Mouse (Mus musculus) forebrain, embryonic 12.5 days (tissue): ENCODE measurements at regions not wholly inside any gene's neighbourhood (a gene's known extent, or its start where the extent isn't known, plus 50 kb on each side); places are given as distances from the start of the nearest gene placed in this dataset.
"Not testable (repeated sequence)": the region's sequence is repeated elsewhere in the genome, so short reads cannot be mapped to it uniquely, and the experiment has no call there.

Experiments
- ATAC-seq: fragments of 200-750 bp; cut with Nextera tagmentation; 2 replicates; pipeline ENCODE4 v1.8.0; 2017; ENCODE audit warnings: moderate TSS enrichment; ENCODE audit not compliant: low FRiP score
- H3K27ac ChIP-seq: fragments of 300-500 bp; sonication (generic); 2 replicates; pipeline ENCODE4 v1.5.1; 2016; ENCODE audit warnings: mild to moderate bottlenecking
- H3K27me3 ChIP-seq: fragments of 300-500 bp; sonication (generic); 2 replicates; pipeline ENCODE4 v1.6.1; 2016; ENCODE audit warnings: mild to moderate bottlenecking
- H3K36me3 ChIP-seq: fragments of 300-500 bp; sonication (generic); replicated peaks from 2 replicates; pipeline ENCODE4 v1.6.1; 2016; ENCODE audit warnings: mild to moderate bottlenecking
- H3K4me1 ChIP-seq: fragments of 300-500 bp; sonication (generic); 2 replicates; pipeline ENCODE4 v1.6.1; 2016
- H3K4me2 ChIP-seq: fragments of 300-500 bp; sonication (generic); 2 replicates; pipeline ENCODE4 v1.6.1; 2016; ENCODE audit warnings: mild to moderate bottlenecking, moderate library complexity
- H3K4me3 ChIP-seq: fragments of 300-500 bp; sonication (generic); replicated peaks from 2 replicates; pipeline ENCODE4 v1.5.1; 2016; ENCODE audit warnings: mild to moderate bottlenecking
- H3K9ac ChIP-seq: fragments of 300-500 bp; sonication (generic); 2 replicates; pipeline ENCODE4 v1.6.1; 2016; ENCODE audit warnings: mild to moderate bottlenecking
- H3K9me3 ChIP-seq: fragments of 300-500 bp; sonication (generic); 2 replicates; pipeline ENCODE4 v1.6.1; 2016
- WGBS: fragments of 180-500 bp; shearing (Covaris S2); methylation state at CpG from one replicate; pipeline ENCODE4 v1.1.7; 2016; 5-methylcytosine and 5-hydroxymethylcytosine counted together

DNA sequence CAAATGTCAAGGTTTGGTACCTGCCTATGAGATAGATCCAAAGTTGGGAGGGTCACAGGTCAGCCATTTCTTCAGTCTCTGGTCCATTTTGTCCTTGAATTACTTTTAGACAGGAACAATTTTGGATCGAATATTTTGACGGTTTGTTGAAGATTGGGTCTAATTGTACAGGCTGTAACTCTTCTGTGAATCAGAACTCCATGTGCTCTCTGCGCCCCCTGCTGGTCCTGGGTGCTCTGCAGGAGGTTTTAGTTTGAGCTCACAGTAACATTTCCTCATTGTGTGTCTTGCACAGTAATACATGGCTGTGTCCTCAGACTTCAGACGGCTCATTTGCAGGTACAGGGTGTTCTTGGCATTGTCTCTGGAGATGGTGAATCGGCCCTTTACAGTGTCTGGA is 158.1 kb downstream of the Adam6a start:
- H3K9ac ChIP-seq, H3K4me2 ChIP-seq, H3K4me3 ChIP-seq, H3K9me3 ChIP-seq, H3K36me3 ChIP-seq, H3K27ac ChIP-seq, ATAC-seq, H3K4me1 ChIP-seq, H3K27me3 ChIP-seq: not testable (repeated sequence)
- 56% methylated on average over 5 of the region's 5 CpGs for WGBS

DNA sequence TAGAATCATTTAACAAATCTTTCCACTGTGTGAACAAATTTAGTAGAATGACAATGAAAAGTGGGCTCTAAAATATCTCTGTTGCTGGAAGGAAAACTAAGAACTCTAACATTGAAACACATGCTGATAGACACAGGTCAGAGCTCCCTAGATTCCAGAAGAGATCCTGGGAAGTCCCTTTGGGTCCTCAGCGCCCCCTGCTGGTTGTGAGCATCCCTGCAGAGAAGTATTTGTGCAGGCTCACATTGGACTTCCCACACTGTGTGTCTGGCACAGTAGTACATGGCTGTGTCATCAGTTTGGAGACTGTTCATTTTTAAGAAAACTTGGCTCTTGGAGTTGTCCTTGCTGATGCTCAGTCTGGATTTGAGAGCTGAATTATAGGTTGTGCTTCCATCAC is 172.7 kb downstream of the Adam6a start:
- not testable (repeated sequence) for H3K4me3 ChIP-seq, H3K4me2 ChIP-seq

DNA sequence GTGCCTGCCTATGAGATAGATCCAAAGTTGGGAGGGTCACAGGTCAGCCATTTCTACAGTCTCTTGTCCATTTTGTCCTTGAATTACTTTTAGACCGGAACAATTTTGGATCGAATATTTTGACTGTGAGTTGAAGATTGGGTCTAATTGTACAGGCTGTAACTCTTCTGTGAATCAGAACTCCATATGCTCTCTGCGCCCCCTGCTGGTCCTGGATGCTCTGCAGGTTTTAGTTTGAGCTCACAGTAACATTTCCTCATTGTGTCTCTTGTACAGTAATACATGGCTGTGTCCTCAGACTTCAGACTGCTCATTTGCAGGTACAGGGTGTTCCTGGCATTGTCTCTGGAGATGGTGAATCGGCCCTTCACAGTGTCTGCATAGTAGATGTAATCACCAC is 192.1 kb downstream of the Adam6a start:
- H3K4me3 ChIP-seq, result no peak overlapping the region
- peaks cover 31% of the 10 kb centered on the region for H3K9me3 ChIP-seq
- ATAC-seq, result no peak
- no peak overlapping the region for H3K9ac ChIP-seq
- H3K27me3 ChIP-seq, result no peaks in the 10 kb centered on the region
- no peaks in the 10 kb centered on the region for H3K4me1 ChIP-seq
- no peak overlapping the region for H3K4me2 ChIP-seq
- no peak overlapping the region for H3K27ac ChIP-seq
- WGBS, result 66% methylated on average over 4 of the region's 4 CpGs
- H3K36me3 ChIP-seq, result no peaks in the 10 kb centered on the region

More for the DNA sequence above, 172.7 kb downstream of the Adam6a start:
- not testable (repeated sequence) for H3K4me1 ChIP-seq, H3K36me3 ChIP-seq, ATAC-seq, H3K9ac ChIP-seq, H3K27ac ChIP-seq, H3K27me3 ChIP-seq
- H3K9me3 ChIP-seq, result peaks cover 30% of the 10 kb centered on the region; the same call in 1 of the 2 replicates
- 0% methylated on average over 1 of the region's 1 CpGs for WGBS

DNA sequence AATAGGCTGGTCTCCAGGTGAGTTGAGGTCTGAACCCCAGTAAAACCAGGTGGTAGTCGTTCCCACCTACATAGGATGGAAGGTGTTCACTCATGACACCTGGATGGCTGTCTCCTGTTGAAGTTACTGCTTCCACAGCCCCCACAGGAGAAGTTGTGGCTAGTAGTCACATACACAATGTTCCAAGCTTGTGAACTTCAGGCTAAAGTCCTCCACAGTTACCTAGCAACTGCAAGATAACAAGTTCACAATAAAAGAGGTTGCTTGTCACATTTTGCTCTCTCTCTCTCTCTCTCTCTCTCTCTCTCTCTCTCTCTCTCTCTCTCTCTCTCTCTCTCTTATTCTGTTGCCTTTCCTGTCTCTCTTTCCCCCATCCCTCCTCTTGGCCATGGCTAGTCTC is 202.6 kb downstream of the Adam6a start:
- Histone ChIP-seq H3K27ac (no peak overlapping the region), H3K36me3 (no peaks in the 10 kb centered on the region), H3K9me3 (peaks cover 38% of the 10 kb centered on the region), H3K9ac (no peak overlapping the region), H3K4me3 (no peak overlapping the region), H3K4me2 (no peak overlapping the region), H3K27me3 (no peaks in the 10 kb centered on the region), H3K4me1 (no peaks in the 10 kb centered on the region)
- no peak for ATAC-seq
- WGBS, result 61% methylated on average over 1 of the region's 1 CpGs

DNA sequence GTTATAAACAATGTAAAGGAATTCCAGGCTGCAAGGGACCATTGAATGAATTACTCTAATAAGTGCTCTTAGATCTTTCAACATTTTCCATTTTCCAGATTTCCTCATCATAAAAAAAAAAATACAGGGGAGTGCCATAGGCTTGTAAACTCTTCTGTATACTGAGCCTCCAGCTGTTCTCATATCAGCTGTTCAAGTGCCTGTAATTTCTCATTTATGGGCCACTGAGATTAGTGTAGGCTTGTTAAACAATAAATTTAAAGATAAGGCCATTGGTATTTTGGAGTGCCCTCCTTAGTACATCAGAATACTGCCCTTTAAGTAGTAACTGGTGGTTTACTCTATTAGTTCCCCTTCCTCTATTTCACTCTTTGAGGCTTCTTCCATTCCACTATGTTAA is 204.3 kb downstream of the Adam6a start:
- Histone ChIP-seq H3K4me2 (no peak overlapping the region), H3K4me1 (no peaks in the 10 kb centered on the region), H3K27ac (no peak overlapping the region), H3K36me3 (no peaks in the 10 kb centered on the region), H3K9ac (no peak overlapping the region), H3K27me3 (no peaks in the 10 kb centered on the region), H3K9me3 (peaks cover 41% of the 10 kb centered on the region), H3K4me3 (no peak overlapping the region)
- ATAC-seq, result no peak

DNA sequence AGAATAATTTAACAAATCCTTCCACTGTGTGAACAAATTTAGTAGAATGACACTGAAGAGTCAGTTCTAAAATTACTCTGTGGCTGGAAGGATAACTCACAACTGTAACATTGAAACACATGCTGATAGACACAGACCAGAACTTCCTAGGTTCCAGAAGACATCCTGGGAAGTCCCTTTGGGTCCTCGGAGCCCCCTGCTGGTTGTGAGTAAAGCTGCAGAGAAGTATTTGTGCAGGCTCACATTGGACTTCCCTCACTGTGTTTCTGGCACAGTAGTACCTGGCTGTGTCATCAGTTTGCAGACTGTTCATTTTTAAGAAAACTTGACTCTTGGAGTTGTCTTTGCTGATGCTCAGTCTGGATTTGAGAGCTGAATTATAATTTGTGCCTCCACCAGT is 225.9 kb downstream of the Adam6a start:
- Histone ChIP-seq H3K4me3 (no peak overlapping the region), H3K4me2 (no peak overlapping the region), H3K27me3 (no peaks in the 10 kb centered on the region), H3K27ac (no peak overlapping the region), H3K36me3 (no peaks in the 10 kb centered on the region), H3K4me1 (no peaks in the 10 kb centered on the region), H3K9ac (no peak overlapping the region), H3K9me3 (peaks cover 29% of the 10 kb centered on the region)
- ATAC-seq, result no peak
- 69% methylated on average over 1 of the region's 1 CpGs for WGBS

DNA sequence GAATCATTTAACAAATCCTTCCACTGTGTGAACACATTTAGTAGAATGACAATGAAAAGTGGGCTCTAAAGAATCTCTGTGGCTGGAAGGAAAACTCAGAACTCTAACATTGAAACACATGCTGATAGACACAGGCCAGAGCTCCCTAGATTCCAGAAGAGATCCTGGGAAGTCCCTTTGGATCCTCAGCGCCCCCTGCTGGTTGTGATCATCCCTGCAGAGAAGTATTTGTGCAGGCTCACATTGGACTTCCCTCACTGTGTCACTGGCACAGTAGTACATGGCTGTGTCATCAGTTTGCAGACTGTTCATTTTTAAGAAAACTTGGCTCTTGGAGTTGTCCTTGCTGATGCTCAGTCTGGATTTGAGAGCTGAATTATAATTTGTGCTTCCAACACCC is 252.2 kb downstream of the Adam6a start:
- WGBS, result 0% methylated on average over 1 of the region's 1 CpGs
- ATAC-seq, H3K4me1 ChIP-seq, H3K27ac ChIP-seq, H3K4me3 ChIP-seq, H3K27me3 ChIP-seq, H3K4me2 ChIP-seq, H3K9ac ChIP-seq, H3K36me3 ChIP-seq: not testable (repeated sequence)
- peaks cover 23% of the 10 kb centered on the region for H3K9me3 ChIP-seq

DNA sequence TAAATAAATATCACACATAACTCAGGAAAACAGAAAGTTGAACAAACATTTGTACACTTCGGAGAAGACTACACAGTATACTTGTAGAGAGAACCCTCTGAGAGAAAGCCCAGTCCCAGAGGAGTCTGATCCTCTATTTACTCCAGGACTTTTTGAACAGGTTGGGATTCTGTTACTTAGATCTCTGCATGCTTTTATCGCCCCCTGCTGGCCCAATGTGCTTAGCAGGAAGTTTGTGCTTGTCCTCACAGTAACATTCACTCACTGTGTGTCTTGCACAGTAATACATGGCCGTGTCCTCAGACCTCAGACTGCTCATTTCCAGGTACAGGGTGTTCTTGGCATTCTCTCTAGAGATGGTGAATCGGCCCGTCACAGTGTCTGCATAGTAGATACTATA is 282.7 kb downstream of the Adam6a start:
- H3K9me3 ChIP-seq, result peaks cover 26% of the 10 kb centered on the region
- no peak overlapping the region for H3K4me2 ChIP-seq
- no peak overlapping the region for H3K27ac ChIP-seq
- no peak for ATAC-seq
- H3K27me3 ChIP-seq, result no peaks in the 10 kb centered on the region
- no peak overlapping the region for H3K4me3 ChIP-seq
- 65% methylated on average over 5 of the region's 5 CpGs for WGBS
- H3K9ac ChIP-seq, result no peak overlapping the region
- no peaks in the 10 kb centered on the region for H3K4me1 ChIP-seq
- no peaks in the 10 kb centered on the region for H3K36me3 ChIP-seq

DNA sequence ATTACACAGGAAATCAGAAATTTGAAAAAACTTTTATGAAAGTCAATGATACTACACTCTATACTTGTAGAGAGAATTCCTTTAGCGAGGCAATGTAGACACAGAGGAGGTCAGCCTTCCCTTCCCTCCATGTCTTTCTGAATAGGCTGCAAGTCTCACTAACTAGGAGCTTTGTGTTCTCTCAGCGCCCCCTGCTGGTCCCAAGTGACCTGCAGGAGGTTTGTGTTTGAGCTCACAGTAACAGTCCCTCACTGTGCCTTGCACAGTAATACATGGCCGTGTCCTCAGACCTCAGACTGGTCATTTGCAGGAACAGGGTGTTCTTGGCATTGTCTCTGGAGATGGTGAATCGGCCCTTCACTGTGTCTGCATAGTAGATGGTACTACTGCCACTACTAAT is 315.2 kb downstream of the Adam6a start:
- 43% methylated on average over 4 of the region's 4 CpGs for WGBS
- Histone ChIP-seq H3K27ac (no peak overlapping the region), H3K4me3 (no peak overlapping the region), H3K36me3 (no peaks in the 10 kb centered on the region), H3K4me1 (no peaks in the 10 kb centered on the region), H3K9ac (no peak overlapping the region), H3K4me2 (no peak overlapping the region), H3K27me3 (no peaks in the 10 kb centered on the region), H3K9me3 (peaks cover 27% of the 10 kb centered on the region; the same call in 1 of the 2 replicates)
- no peak for ATAC-seq

DNA sequence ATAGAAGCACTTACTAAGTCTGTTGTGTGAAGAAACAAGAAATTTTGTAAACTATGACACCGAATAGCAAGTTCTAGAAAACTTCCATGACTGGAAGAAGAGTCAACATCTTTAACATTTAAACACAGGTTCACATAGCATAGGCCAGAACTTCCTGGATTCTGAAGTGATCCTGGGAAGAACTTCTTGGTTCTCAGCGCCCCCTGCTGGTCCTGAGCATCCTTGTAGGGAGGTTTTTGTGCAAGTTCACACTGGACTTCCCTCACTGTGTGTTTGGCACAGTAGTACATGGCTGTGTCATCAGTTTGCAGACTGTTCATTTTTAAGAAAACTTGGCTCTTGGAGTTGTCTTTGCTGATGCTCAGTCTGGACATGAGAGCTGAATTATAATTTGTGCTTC is 335.1 kb downstream of the Adam6a start:
- Histone ChIP-seq H3K4me2 (no peak overlapping the region), H3K36me3 (no peaks in the 10 kb centered on the region), H3K27me3 (no peaks in the 10 kb centered on the region), H3K4me1 (no peaks in the 10 kb centered on the region), H3K27ac (no peak overlapping the region), H3K4me3 (no peak overlapping the region), H3K9me3 (peaks cover 26% of the 10 kb centered on the region), H3K9ac (no peak overlapping the region)
- WGBS, result 24% methylated on average over 2 of the region's 2 CpGs
- ATAC-seq, result no peak

DNA sequence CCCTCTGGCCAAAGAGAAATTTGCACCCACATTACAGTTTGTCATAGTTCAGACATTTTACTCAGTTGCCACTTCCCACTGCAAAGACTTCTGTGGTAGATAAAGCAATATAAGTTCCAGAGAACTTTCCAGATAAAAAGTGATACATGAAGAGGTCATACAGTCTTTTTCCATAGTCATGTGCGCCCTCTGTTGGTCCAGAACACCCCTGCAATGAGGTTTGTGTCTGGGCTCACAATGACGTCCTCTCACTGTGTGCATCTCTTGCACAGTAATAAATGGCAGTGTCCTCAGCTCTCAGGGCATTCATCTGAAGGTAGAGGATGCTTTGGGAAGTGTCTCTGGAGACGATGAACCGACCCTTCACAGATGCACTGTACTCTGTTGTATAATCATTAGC is 352.4 kb downstream of the Adam6a start:
- 35% methylated on average over 4 of the region's 4 CpGs for WGBS

DNA sequence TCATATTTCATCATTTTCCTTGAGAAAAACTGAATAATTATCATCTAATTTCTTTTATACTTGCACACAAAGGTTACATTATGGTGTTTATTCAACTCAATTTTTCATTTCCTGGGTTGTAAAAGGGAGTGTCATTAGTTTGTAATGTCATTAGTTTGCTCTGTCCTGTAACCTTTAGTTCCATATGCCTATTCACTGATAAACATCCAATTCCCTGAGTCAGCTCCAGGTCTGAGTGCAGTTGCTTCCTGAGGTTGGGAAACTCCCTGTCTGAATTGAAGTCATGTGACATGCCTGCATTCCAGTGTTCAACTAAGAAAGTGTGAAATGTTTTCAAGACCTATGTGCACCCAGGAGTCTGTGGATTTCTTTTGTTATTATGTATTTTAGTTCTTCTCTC is 362.8 kb downstream of the Adam6a start:
- no peaks in the 10 kb centered on the region for H3K4me1 ChIP-seq
- no peaks in the 10 kb centered on the region for H3K36me3 ChIP-seq
- no peaks in the 10 kb centered on the region for H3K27me3 ChIP-seq
- H3K9ac ChIP-seq, result no peak overlapping the region
- no peak for ATAC-seq
- no peak overlapping the region for H3K4me2 ChIP-seq
- peaks cover 20% of the 10 kb centered on the region for H3K9me3 ChIP-seq
- no peak overlapping the region for H3K27ac ChIP-seq
- H3K4me3 ChIP-seq, result no peak overlapping the region

More for the DNA sequence above, 352.4 kb downstream of the Adam6a start:
- Histone ChIP-seq H3K4me1 (no peaks in the 10 kb centered on the region), H3K27me3 (no peaks in the 10 kb centered on the region), H3K9me3 (peaks cover 20% of the 10 kb centered on the region), H3K4me3 (no peak overlapping the region), H3K27ac (no peak overlapping the region), H3K4me2 (no peak overlapping the region), H3K36me3 (no peaks in the 10 kb centered on the region), H3K9ac (no peak overlapping the region)
- no peak for ATAC-seq

DNA sequence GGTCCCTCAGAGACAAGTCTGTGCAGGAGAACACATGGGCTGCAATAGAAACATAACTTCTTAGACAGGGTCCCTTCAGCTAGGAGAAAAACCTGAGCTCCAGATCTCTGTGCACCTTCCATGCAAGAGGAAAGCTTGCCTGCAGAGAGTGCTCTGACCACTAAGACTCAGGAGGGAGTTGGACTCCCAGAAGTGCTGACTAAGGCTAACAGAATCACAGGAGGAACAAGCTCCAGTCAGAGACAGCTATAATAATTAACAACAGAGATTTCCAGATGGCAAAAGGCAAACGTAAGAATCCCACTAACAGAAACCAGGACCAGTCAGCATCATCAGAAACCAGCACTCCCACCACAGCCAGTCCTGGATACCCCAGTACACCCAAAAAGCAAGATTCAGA is 364.0 kb downstream of the Adam6a start:
- no peak overlapping the region for H3K4me2 ChIP-seq
- H3K4me3 ChIP-seq, result no peak overlapping the region
- no peaks in the 10 kb centered on the region for H3K27me3 ChIP-seq
- H3K9me3 ChIP-seq, result peaks cover 28% of the 10 kb centered on the region
- ATAC-seq, result no peak
- H3K27ac ChIP-seq, result no peak overlapping the region
- no peaks in the 10 kb centered on the region for H3K36me3 ChIP-seq
- WGBS, result 75% methylated on average over 1 of the region's 1 CpGs
- H3K9ac ChIP-seq, result no peak overlapping the region
- no peaks in the 10 kb centered on the region for H3K4me1 ChIP-seq

DNA sequence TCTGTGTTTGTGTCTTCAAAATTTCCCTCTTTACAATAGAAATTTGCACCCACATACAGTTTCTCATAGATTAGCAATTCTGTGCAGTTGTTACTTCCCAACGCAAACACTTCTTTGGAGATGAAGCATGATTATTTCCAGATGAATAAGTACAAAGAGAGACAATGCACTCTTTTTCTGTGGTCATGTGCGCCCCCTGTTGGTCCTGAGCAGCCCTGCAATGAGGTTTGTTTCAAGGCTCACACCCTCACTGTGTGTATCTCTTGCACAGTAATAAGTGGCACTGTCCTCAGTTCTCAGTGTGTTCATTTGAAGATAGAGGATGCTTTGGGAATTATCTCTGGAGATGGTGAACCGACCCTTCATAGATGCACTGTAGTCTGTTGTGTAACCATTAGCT is 368.1 kb downstream of the Adam6a start:
- Histone ChIP-seq H3K27me3 (no peaks in the 10 kb centered on the region), H3K9ac (no peak overlapping the region), H3K36me3 (no peaks in the 10 kb centered on the region), H3K4me3 (no peak overlapping the region), H3K4me1 (no peaks in the 10 kb centered on the region), H3K4me2 (no peak overlapping the region), H3K9me3 (peaks cover 25% of the 10 kb centered on the region), H3K27ac (no peak overlapping the region)
- 48% methylated on average over 3 of the region's 3 CpGs for WGBS
- no peak for ATAC-seq
